Mouse (Mus musculus) midbrain, postnatal 0 days (tissue): ENCODE measurements at regions not wholly inside any gene's neighbourhood (a gene's known extent, or its start where the extent isn't known, plus 50 kb on each side); places are given as distances from the start of the nearest gene placed in this dataset.

Source experiments
- ATAC-seq: fragments of 200-750 bp; cut with Nextera tagmentation; 2 replicates; pipeline ENCODE4 v1.8.0; 2017; ENCODE audit warnings: moderate number of reproducible peaks, mild to moderate bottlenecking, moderate TSS enrichment, moderate library complexity; ENCODE audit not compliant: low FRiP score
- DNase-seq: peaks from one replicate; pipeline ENCODE4 v3.0.0-alpha.2; 2015; ENCODE audit warnings: low spot score
- H3K27ac ChIP-seq: fragments of 300-500 bp; sonication (generic); 2 replicates; pipeline ENCODE4 v1.5.1; 2014; ENCODE audit warnings: low read depth, mild to moderate bottlenecking, low read length, mixed read lengths
- H3K27me3 ChIP-seq: fragments of 300-500 bp; sonication (generic); 2 replicates; pipeline ENCODE4 v1.6.1; 2014; ENCODE audit warnings: low read length, control low read depth, mixed read lengths; ENCODE audit not compliant: insufficient read depth
- H3K36me3 ChIP-seq: fragments of 300-500 bp; sonication (generic); 2 replicates; pipeline ENCODE4 v1.6.1; 2014; ENCODE audit warnings: low read length, control low read depth, mixed read lengths; ENCODE audit not compliant: insufficient read depth
- H3K4me1 ChIP-seq: fragments of 300-500 bp; sonication (generic); 2 replicates; pipeline ENCODE4 v1.6.1; 2014; ENCODE audit warnings: mild to moderate bottlenecking, control low read depth, antibody characterized with exemption, low read length, mixed read lengths; ENCODE audit not compliant: insufficient read depth
- H3K4me2 ChIP-seq: fragments of 300-500 bp; sonication (generic); 2 replicates; pipeline ENCODE4 v1.6.1; 2014; ENCODE audit warnings: low read depth, mild to moderate bottlenecking, low read length, mixed read lengths; ENCODE audit not compliant: poor library complexity, severe bottlenecking
- H3K4me3 ChIP-seq: fragments of 300-500 bp; sonication (generic); 2 replicates; pipeline ENCODE4 v1.5.1; 2014; ENCODE audit warnings: low read depth, mild to moderate bottlenecking, low read length, moderate library complexity
- H3K9ac ChIP-seq: fragments of 300-500 bp; sonication (generic); replicated peaks from 2 replicates; pipeline ENCODE4 v1.6.1; 2014; ENCODE audit warnings: mild to moderate bottlenecking, low read length, moderate library complexity, mixed read lengths; ENCODE audit not compliant: poor library complexity, severe bottlenecking
- H3K9me3 ChIP-seq: fragments of 300-500 bp; sonication (generic); 2 replicates; pipeline ENCODE4 v1.6.1; 2016; ENCODE audit warnings: low read length, control low read depth
- CTCF ChIP-seq: IDR thresholded peaks from 2 replicates; pipeline ENCODE4 v1.5.1; 2016; ENCODE audit warnings: antibody characterized with exemption, mild to moderate bottlenecking
- WGBS: fragments of 180-500 bp; shearing (Covaris S2); extraction: QIAGEN DNeasy Blood & Tissue Kit; methylation state at CpG from one replicate; pipeline ENCODE4 v1.1.7; 2014; 5-methylcytosine and 5-hydroxymethylcytosine counted together

GRCm38 (mm10) chr4:9994466-9994865, 879.8 kb upstream of the 2610301B20Rik start:
- Histone ChIP-seq H3K27ac (no peak overlapping the region), H3K4me3 (no peak overlapping the region), H3K4me1 (no peaks in the 10 kb centered on the region), H3K36me3 (no peaks in the 10 kb centered on the region), H3K9ac (no peak overlapping the region), H3K4me2 (no peak overlapping the region), H3K9me3 (no peaks in the 10 kb centered on the region), H3K27me3 (no peaks in the 10 kb centered on the region)
- no peak for TF ChIP-seq CTCF
- ATAC-seq (no peak), DNase-seq (no peak)
- WGBS, result 61% methylated on average over 1 of the region's 1 CpGs

DNA sequence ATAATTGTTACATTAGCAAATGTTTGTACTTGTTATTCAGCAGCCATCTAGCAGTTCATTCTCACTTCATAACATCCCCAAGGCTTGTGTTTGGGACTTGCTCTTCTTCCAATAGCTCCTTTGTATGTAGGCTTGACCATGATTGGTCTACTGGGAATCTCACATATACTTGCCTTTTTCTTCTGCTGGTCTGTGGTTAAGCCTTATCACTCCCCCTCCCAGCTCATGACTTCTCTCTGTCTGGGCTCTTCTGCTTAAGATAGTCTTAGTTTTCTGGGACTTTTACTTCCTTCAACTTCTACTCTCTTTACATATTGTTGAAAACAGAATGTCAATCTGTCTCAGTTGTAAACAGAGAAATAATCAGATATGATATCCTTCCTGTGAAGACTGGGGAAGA, 844.0 kb upstream of the 2610301B20Rik start:
- Histone ChIP-seq H3K9me3 (no peaks in the 10 kb centered on the region), H3K27ac (no peak overlapping the region), H3K4me2 (no peak overlapping the region), H3K9ac (no peak overlapping the region), H3K27me3 (no peaks in the 10 kb centered on the region), H3K36me3 (no peaks in the 10 kb centered on the region), H3K4me3 (no peak overlapping the region), H3K4me1 (no peaks in the 10 kb centered on the region)
- DNase-seq, result no peak
- ATAC-seq, result no peak
- no peak for TF ChIP-seq CTCF

DNA sequence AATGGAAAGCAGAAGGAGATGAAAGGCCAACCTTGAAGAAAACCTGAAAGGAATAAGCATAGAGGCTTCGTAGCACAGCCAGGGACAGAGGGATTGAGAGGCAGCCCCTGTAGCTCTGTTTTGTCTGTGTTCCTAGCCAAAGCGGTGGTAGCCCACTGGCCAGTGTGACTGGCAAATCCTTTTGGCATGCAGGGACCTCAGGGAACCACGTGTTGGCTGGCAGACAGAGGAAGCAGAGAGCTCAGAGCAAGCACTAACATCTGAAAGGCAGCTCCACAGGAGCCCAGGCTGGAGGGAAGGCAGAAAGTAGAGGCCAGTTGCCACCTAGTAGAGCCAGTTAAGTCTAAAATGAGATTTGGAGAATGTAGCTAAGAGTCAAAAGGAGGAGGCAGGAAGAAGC, 842.5 kb upstream of the 2610301B20Rik start:
- DNase-seq (no peak), ATAC-seq (no peak)
- H3K36me3 ChIP-seq, result no peaks in the 10 kb centered on the region
- 13% methylated on average over 3 of the region's 3 CpGs for WGBS
- H3K27ac ChIP-seq, result no peak overlapping the region
- no peak overlapping the region for H3K4me2 ChIP-seq
- H3K4me3 ChIP-seq, result no peak overlapping the region
- no peak overlapping the region for H3K9ac ChIP-seq
- no peak for TF ChIP-seq CTCF
- no peaks in the 10 kb centered on the region for H3K9me3 ChIP-seq
- no peaks in the 10 kb centered on the region for H3K27me3 ChIP-seq
- no peaks in the 10 kb centered on the region for H3K4me1 ChIP-seq

DNA sequence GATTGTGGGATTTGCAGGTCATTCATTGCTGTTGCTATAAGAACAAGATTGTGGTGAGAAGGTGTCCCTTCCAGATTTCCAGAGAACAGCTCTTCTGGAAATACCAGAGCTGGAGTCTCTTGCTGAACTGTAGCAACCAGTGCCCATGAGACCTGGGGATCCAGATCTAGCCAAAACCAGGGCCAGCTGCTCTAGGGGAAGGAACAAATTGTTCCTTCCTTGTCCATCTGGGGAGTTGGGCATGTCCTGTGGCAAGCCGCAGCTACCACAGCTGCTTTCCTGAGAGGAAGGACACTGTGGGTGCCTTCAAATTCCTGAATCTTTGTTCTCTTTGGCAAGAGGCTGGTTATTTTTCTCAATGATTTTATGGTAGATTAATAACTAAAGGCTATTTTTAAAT, 839.0 kb upstream of the 2610301B20Rik start:
- no peaks in the 10 kb centered on the region for H3K27me3 ChIP-seq
- H3K9ac ChIP-seq, result no peak overlapping the region
- no peak overlapping the region for H3K27ac ChIP-seq
- H3K4me3 ChIP-seq, result no peak overlapping the region
- H3K9me3 ChIP-seq, result no peaks in the 10 kb centered on the region
- DNase-seq (no peak), ATAC-seq (no peak)
- no peak for TF ChIP-seq CTCF
- no peaks in the 10 kb centered on the region for H3K36me3 ChIP-seq
- H3K4me2 ChIP-seq, result no peak overlapping the region
- 79% methylated on average over 1 of the region's 1 CpGs for WGBS
- no peaks in the 10 kb centered on the region for H3K4me1 ChIP-seq

- no peak overlapping the region for H3K4me2 ChIP-seq
- H3K9me3 ChIP-seq, result no peaks in the 10 kb centered on the region
- H3K27me3 ChIP-seq, result no peaks in the 10 kb centered on the region
- no peak overlapping the region for H3K4me3 ChIP-seq
- WGBS, result 77% methylated on average over 2 of the region's 2 CpGs
- DNase-seq (no peak), ATAC-seq (no peak)
- H3K27ac ChIP-seq, result no peak overlapping the region
- no peaks in the 10 kb centered on the region for H3K36me3 ChIP-seq
- no peaks in the 10 kb centered on the region for H3K4me1 ChIP-seq
- TF ChIP-seq CTCF, result no peak
- H3K9ac ChIP-seq, result no peak overlapping the region
Observed at GRCm38 (mm10) chr4:10041301-10042093, 832.8 kb upstream of the 2610301B20Rik start.

- no peak overlapping the region for H3K4me3 ChIP-seq
- no peaks in the 10 kb centered on the region for H3K9me3 ChIP-seq
- no peaks in the 10 kb centered on the region for H3K27me3 ChIP-seq
- H3K36me3 ChIP-seq, result no peaks in the 10 kb centered on the region
- H3K27ac ChIP-seq, result no peak overlapping the region
- no peak overlapping the region for H3K9ac ChIP-seq
- TF ChIP-seq CTCF, result no peak
- H3K4me1 ChIP-seq, result no peaks in the 10 kb centered on the region
- WGBS, result 83% methylated on average over 1 of the region's 1 CpGs
- ATAC-seq, result no peak
- no peak overlapping the region for H3K4me2 ChIP-seq
- DNase-seq, result no peak
Observed at GRCm38 (mm10) chr4:10048770-10049169, 825.5 kb upstream of the 2610301B20Rik start.
